Mouse (Mus musculus) macrophage (primary cell): ENCODE measurements around the gene Gm20662. TPM values are rescaled to one million over a fixed set of nuclear protein-coding genes. Genes with fewer than 3 reads are reported as not detected.
A peak's percentile ranks its signal among the peaks of the same experiment; 100 is the strongest.

ENCODE experiments used
- H3K27ac ChIP-seq: fragments of 350-480 bp; formaldehyde crosslinking; 2 replicates; pipeline ENCODE4 v1.9.0; 2021
- H3K36me3 ChIP-seq: fragments of 350-480 bp; formaldehyde crosslinking; 2 replicates; pipeline ENCODE4 v1.9.0; 2021; ENCODE audit errors: inconsistent target
- H3K4me3 ChIP-seq: fragments of 350-480 bp; formaldehyde crosslinking; 2 replicates; pipeline ENCODE4 v1.9.0; 2021; ENCODE audit errors: inconsistent target
- H3K79me2 ChIP-seq: fragments of 350-480 bp; formaldehyde crosslinking; 2 replicates; pipeline ENCODE4 v1.9.0; 2021; ENCODE audit errors: inconsistent target
- WGBS: methylation state at CpG from one replicate; pipeline ENCODE4 v1.1.7; 2026; ENCODE audit warnings: inconsistent platforms; ENCODE audit not compliant: missing documents; 5-methylcytosine and 5-hydroxymethylcytosine counted together
- polyA plus RNA-seq: library from polyadenylated mRNA; stranded (reverse); fragments of 250-400 nt; gene quantifications from 3 replicates; pipeline ENCODE4 v1.2.4, GENCODE M21; 2018; ENCODE audit warnings: inconsistent platforms

The Gm20662 gene
- polyA plus RNA-seq, 1 experiment from 2014 or later, result 1.0 TPM

GRCm38 (mm10) chr9:108049561-108050251, 53.6 kb downstream of the Gm20662 start:
- Histone ChIP-seq H3K27ac (peak overlapping the region; percentile 53), H3K4me3 (peak overlapping the region; percentile 97), H3K36me3 (peaks cover 41% of the 10 kb centered on the region), H3K79me2 (peaks cover 20% of the 10 kb centered on the region)
- WGBS, result 21% methylated on average over 11 of the region's 15 CpGs

DNA sequence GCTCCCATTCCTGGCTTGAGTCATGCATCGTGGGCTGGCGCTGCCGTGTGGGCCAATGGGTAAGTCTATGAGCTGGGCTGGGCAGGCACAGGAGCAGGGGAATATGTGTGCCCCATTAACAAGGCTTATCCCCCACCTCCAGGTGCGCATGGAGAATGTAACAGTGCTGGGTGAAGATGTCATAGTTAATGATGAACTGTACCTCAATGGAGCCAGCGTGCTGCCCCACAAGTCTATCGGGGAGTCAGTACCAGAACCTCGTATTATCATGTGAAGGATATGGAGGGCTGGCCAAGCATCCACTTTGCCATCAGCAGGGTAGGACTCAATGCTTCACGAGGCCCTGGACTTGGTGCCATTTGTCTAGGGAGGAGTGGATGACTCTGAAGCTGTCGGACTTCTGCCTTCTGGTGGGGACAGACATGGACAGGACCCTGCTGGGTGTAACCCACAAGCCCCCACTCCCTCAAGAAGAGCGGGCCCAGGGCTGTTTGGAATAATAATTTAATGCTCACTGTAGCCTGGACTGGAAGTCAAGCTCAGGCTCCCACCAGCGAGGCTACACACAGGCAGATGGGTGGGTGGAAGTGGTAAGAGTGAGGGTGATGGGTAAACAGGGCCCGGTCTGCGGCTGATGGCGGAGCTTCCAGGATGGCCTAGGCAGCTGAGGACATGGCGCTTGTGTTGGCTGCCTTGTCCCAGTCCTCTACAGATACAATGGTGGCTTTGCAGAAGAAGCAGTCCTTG, 55.2 kb downstream of the Gm20662 start:
- Histone ChIP-seq H3K4me3 (no peak overlapping the region), H3K79me2 (peaks cover 20% of the 10 kb centered on the region), H3K36me3 (peaks cover 27% of the 10 kb centered on the region), H3K27ac (no peak overlapping the region)
- WGBS, result 95% methylated on average over 14 of the region's 15 CpGs

DNA sequence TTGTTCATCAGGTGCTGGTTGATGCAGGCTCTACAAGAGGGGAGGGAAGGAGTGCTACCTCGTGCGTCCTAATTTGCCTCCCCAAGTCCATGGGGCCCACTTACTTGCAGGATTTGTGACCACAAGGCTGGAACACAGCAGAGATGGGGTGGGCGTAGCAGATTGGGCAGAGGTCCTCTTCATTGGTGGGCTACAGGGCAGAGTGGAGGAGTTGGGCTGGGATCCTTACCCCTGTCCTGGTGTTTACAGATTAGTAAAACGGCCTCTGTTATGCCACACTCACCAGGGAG, 55.7 kb downstream of the Gm20662 start:
- 79% methylated on average over 4 of the region's 4 CpGs for WGBS
- Histone ChIP-seq H3K36me3 (peaks cover 27% of the 10 kb centered on the region), H3K79me2 (peaks cover 20% of the 10 kb centered on the region), H3K27ac (no peak overlapping the region), H3K4me3 (no peak overlapping the region)

GRCm38 (mm10) chr9:108052411-108052810, 56.3 kb downstream of the Gm20662 start:
- H3K79me2 ChIP-seq, result peaks cover 20% of the 10 kb centered on the region
- H3K36me3 ChIP-seq, result peaks cover 29% of the 10 kb centered on the region
- H3K4me3 ChIP-seq, result no peak overlapping the region
- WGBS, result 74% methylated on average over 7 of the region's 7 CpGs
- no peak overlapping the region for H3K27ac ChIP-seq

DNA sequence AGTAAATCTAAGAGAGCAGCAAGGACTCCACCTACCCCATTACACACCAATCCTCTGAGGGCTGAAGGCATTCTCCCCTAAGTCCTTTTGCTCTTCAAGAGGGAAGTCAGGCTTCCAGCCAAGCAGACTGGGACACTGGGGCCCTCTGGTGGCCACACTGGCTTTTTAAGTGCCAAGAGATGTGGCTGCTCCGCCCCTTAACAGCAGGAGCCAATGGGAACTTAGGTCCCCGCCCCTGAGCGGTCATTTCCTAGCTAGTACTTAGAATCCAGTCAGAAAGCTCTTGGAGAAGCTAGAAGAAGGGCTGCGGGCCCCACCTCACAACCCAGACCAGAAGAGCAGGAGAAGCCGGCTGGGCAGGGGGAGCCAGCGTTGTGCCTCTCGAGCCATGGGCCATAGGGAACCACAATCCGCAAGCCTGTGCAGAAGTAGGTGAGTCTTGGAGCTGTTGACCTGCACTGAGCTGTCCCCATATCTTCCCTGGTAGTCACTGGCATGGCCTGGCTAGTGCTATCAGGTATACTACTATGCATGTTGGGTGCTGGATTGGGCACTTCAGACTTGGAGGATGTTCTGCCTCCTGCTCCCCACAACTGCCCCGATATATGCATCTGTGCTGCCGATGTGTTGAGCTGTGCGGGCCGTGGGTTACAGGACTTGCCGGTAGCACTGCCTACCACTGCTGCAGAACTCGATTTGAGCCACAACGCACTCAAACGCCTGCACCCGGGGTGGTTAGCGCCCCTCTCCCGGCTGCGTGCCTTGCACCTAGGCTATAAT, 56.9 kb downstream of the Gm20662 start, which contains the start of gene Amigo3:
Gene Amigo3, plus strand, starts transcription at position 275 of the 780 bp plus-strand sequence.
- H3K79me2 ChIP-seq, result peaks cover 20% of the 10 kb centered on the region
- 0 out of 2 replicates have a peak within 1 kb of the TSS, but pooled peaks have one; percentile 12 for H3K27ac ChIP-seq
- 55% methylated on average over 20 of the region's 20 CpGs for WGBS
- H3K36me3 ChIP-seq, result peaks cover 36% of the 10 kb centered on the region
- no peak within 1 kb of the TSS for H3K4me3 ChIP-seq

- peaks cover 20% of the 10 kb centered on the region for H3K79me2 ChIP-seq
- H3K27ac ChIP-seq, result no peak overlapping the region
- H3K36me3 ChIP-seq, result peaks cover 42% of the 10 kb centered on the region
- 94% methylated on average over 15 of the region's 15 CpGs for WGBS
- no peak overlapping the region for H3K4me3 ChIP-seq
Observed at GRCm38 (mm10) chr9:108053665-108054225, 57.6 kb downstream of the Gm20662 start.

DNA sequence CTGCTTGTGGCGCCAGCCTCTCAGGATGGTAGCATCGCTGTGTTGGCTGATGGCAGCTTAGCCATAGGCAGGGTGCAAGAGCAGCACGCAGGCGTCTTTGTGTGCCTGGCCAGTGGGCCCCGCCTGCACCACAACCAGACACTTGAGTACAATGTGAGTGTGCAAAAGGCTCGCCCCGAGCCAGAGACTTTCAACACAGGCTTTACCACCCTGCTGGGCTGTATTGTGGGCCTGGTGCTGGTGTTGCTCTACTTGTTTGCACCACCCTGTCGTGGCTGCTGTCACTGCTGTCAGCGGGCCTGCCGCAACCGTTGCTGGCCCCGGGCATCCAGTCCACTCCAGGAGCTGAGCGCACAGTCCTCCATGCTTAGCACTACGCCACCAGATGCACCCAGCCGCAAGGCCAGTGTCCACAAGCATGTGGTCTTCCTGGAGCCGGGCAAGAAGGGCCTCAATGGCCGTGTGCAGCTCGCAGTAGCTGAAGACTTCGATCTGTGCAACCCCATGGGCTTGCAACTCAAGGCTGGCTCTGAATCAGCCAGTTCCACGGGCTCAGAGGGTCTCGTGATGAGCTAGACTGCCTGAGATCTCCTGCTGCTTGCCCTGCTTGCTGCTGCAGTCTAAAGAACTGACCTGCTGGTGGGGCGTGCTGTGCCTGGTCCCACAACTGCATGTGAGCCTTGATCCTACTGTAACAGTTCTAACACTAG, 58.3 kb downstream of the Gm20662 start:
- no peak overlapping the region for H3K4me3 ChIP-seq
- peaks cover 17% of the 10 kb centered on the region for H3K79me2 ChIP-seq
- peaks cover 50% of the 10 kb centered on the region for H3K36me3 ChIP-seq
- WGBS, result 93% methylated on average over 22 of the region's 22 CpGs
- H3K27ac ChIP-seq, result no peak overlapping the region

DNA sequence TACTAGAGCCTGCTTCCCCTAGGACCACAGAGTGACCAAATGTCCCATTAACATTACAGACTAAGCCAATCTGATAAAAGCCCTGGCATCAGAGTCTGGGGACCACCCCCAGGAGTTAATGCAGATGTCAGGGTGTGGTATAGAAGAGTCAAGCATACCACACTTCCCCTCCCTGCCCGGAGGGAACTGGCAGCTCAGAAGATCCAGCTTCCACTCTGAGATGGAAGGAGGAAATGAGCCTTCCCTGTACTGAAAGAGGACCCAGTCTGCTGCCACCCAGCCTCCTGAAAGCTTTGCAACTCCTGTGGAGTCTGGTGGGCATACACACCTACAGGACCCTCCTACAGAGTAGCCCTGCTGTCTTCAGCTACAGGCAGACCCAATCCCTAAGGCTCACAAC, 58.9 kb downstream of the Gm20662 start:
- no peak overlapping the region for H3K27ac ChIP-seq
- WGBS, result 0% methylated on average over 1 of the region's 1 CpGs
- H3K4me3 ChIP-seq, result no peak overlapping the region
- H3K36me3 ChIP-seq, result peaks cover 56% of the 10 kb centered on the region
- peaks cover 12% of the 10 kb centered on the region; the same call in 1 of the 2 replicates for H3K79me2 ChIP-seq

DNA sequence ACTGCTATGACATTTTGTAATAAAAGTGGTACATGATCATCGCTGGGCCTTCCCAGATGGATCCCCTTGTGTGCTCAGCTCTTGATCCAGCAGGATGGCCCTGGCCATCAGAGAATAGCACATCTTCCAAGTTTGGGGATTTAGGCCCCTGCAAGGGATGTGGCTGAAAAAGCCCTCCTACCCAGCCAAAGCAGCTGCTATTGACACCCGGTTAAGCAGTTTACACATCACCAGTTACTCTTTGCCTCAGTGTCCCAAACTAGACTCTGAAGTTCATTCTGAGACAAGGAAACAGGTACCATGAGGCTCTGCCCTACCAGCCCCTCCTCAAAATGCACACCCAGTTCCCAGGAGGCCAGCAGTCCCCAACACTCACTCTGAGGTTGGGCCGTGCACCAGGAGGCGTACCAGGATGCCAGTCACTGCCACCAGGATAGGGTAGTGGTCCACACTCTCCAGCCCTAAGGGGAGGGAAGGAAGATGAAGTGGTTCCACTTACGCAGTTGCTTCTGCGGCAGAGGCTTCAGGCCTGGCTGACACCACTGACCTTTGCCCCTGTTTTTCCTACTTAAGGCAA, 59.6 kb downstream of the Gm20662 start:
- WGBS, result 94% methylated on average over 6 of the region's 6 CpGs

DNA sequence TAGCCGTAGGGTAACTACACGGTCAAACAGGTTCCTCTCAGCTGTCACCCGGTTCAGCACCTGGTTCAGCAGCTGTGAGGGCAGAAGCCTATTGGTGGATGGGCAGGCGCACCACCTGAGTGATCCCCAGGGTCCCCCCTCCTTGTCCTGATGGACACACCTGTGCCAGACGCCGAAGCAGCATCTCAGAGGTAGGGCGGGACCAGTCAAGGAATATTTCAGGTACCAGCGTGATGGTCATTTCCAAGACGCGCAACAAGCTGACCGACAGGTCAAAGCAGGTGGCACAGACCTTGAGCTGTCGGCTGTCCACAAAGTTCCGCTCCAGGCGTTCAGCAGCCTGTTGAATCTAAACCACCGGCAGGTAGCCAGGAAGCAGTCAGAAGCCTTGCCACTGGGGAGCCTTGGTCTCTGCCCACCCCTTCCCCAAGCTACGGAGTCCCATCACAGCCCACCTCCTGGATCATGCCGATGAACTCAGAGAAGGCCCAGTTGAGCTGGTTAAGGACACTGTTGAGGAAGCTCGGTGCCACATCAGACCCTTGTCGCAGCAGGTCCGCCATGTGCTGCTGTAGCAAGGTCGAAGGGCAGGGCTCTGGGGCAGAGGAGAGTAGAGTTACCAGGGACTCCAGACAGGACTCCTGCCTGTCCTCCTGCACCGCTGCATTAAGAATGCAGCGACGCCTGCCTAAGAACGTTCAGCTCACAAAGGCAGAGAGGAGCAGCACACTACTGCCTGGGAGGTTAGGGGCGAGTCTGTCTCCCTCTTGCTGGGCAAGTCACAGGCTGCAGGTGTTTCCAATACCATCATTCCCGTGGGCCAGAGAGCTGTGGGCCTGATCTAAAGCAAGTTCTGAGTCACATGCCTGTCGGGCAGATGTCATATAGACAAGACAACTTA, 60.5 kb downstream of the Gm20662 start:
- Histone ChIP-seq H3K27ac (no peak overlapping the region), H3K79me2 (no peaks in the 10 kb centered on the region; the same call in 1 of the 2 replicates), H3K4me3 (no peak overlapping the region), H3K36me3 (peaks cover 50% of the 10 kb centered on the region; the same call in 1 of the 2 replicates)
- 94% methylated on average over 28 of the region's 28 CpGs for WGBS

More for the DNA sequence above, 59.6 kb downstream of the Gm20662 start:
- H3K4me3 ChIP-seq, result no peak overlapping the region
- H3K27ac ChIP-seq, result no peak overlapping the region
- H3K36me3 ChIP-seq, result peaks cover 58% of the 10 kb centered on the region
- H3K79me2 ChIP-seq, result peaks cover 5% of the 10 kb centered on the region; the same call in 1 of the 2 replicates

DNA sequence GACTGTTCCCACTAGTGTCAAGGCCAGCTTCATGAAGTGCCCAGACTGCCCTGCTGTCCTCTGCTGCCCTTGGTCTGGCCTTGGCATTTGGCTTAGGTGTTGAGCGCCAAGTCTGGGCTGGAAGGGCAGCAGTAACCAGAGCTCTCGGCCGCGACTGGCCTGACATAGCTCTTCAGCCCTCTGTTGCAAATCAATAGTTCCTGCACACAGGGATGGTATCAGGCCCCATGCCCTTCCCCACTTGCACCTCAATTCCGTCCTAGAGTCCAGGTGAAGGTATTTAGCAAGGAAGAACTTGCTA, 61.1 kb downstream of the Gm20662 start:
- Histone ChIP-seq H3K27ac (no peak overlapping the region), H3K4me3 (no peak overlapping the region), H3K79me2 (no peaks in the 10 kb centered on the region), H3K36me3 (peaks cover 45% of the 10 kb centered on the region; the same call in 1 of the 2 replicates)
- WGBS, result 100% methylated on average over 5 of the region's 5 CpGs

GRCm38 (mm10) chr9:108058291-108058690, 62.1 kb downstream of the Gm20662 start:
- Histone ChIP-seq H3K36me3 (peaks cover 54% of the 10 kb centered on the region; the same call in 1 of the 2 replicates), H3K27ac (no peak overlapping the region), H3K4me3 (no peak overlapping the region), H3K79me2 (no peaks in the 10 kb centered on the region)
- WGBS, result 100% methylated on average over 9 of the region's 9 CpGs

- WGBS, result 89% methylated on average over 3 of the region's 3 CpGs
- Histone ChIP-seq H3K27ac (no peak overlapping the region), H3K4me3 (no peak overlapping the region), H3K79me2 (no peaks in the 10 kb centered on the region), H3K36me3 (peaks cover 54% of the 10 kb centered on the region; the same call in 1 of the 2 replicates)
Observed at GRCm38 (mm10) chr9:108062142-108062541, 66.0 kb downstream of the Gm20662 start.
